Mouse (Mus musculus): ENCODE results near the gene Cct4. TPM values are rescaled to one million over a fixed set of nuclear protein-coding genes. Genes with fewer than 3 reads are reported as not detected.

Cct4 gene
- polyA plus RNA-seq, 1 experiment = 144 TPM

- H3K27me3 ChIP-seq (ENCODE audit: control insufficient read depth, insufficient read depth, insufficient read length) = no peaks in the 10 kb centered on the region
- no peaks in the 10 kb centered on the region for H3K79me2 ChIP-seq (ENCODE audit: control insufficient read depth, insufficient read depth)
- no peak overlapping the region for H3ac ChIP-seq (ENCODE audit: control insufficient read depth, insufficient read length, low read depth)
- H3K79me3 ChIP-seq (ENCODE audit: low read depth) = no peaks in the 10 kb centered on the region
- H3K4me3 ChIP-seq (ENCODE audit: insufficient read depth, poor library complexity, severe bottlenecking) = no peak overlapping the region
- no peak for TF ChIP-seq CTCF (IDR thresholded peaks at IDR 0.05; ENCODE audit: control insufficient read depth, insufficient read depth, insufficient read length)
- no peak for TF ChIP-seq MYOG (IDR thresholded peaks at IDR 0.05; ENCODE audit: control insufficient read depth, extremely low read depth, insufficient read length)
- no peak for TF ChIP-seq CEBPB (IDR thresholded peaks at IDR 0.05; ENCODE audit: low read depth)
- TF ChIP-seq FOSL1 (IDR thresholded peaks at IDR 0.05; ENCODE audit: insufficient read depth, low read length, poor library complexity, severe bottlenecking) = no peak
- no peak for TF ChIP-seq MYOD1 (IDR thresholded peaks at IDR 0.05; ENCODE audit: control insufficient read depth, insufficient read length, low read depth)
- TF ChIP-seq USF1 (IDR thresholded peaks at IDR 0.05; ENCODE audit: low read depth) = no peak
- TF ChIP-seq MAX (IDR thresholded peaks at IDR 0.05) = no peak
- H3K36me3 ChIP-seq (ENCODE audit: control insufficient read depth, insufficient read depth) = no peaks in the 10 kb centered on the region
Measured at GRCm38 (mm10) chr11:23029399-23029798, 39.1 kb downstream of the Cct4 start.

- TF ChIP-seq CTCF (IDR thresholded peaks at IDR 0.05; ENCODE audit: control insufficient read depth, insufficient read depth, insufficient read length) (no peak), MAX (IDR thresholded peaks at IDR 0.05) (no peak), MYOD1 (IDR thresholded peaks at IDR 0.05; ENCODE audit: control insufficient read depth, insufficient read length, low read depth) (no peak)
- no peak overlapping the region for H3ac ChIP-seq (ENCODE audit: control insufficient read depth, insufficient read length, low read depth)
- no peaks in the 10 kb centered on the region for H3K79me2 ChIP-seq (ENCODE audit: control insufficient read depth, insufficient read depth)
- no peaks in the 10 kb centered on the region for H3K36me3 ChIP-seq (ENCODE audit: control insufficient read depth, insufficient read depth)
- peaks cover 14% of the 10 kb centered on the region for H3K27me3 ChIP-seq (ENCODE audit: control insufficient read depth, insufficient read depth, insufficient read length)
- H3K79me3 ChIP-seq (ENCODE audit: low read depth) = no peaks in the 10 kb centered on the region
- no peak overlapping the region for H3K4me3 ChIP-seq (ENCODE audit: insufficient read depth, poor library complexity, severe bottlenecking)
Measured at GRCm38 (mm10) chr11:23047252-23047651, 56.9 kb downstream of the Cct4 start.

- H3K27me3 ChIP-seq (ENCODE audit: control insufficient read depth, insufficient read depth, insufficient read length) = peaks cover 14% of the 10 kb centered on the region
- H3K79me3 ChIP-seq (ENCODE audit: low read depth) = no peaks in the 10 kb centered on the region
- H3K4me3 ChIP-seq (ENCODE audit: insufficient read depth, poor library complexity, severe bottlenecking) = no peak overlapping the region
- H3K79me2 ChIP-seq (ENCODE audit: control insufficient read depth, insufficient read depth) = no peaks in the 10 kb centered on the region
- no peaks in the 10 kb centered on the region for H3K36me3 ChIP-seq (ENCODE audit: control insufficient read depth, insufficient read depth)
- no peak for TF ChIP-seq CTCF (IDR thresholded peaks at IDR 0.05; ENCODE audit: control insufficient read depth, insufficient read depth, insufficient read length)
- TF ChIP-seq MYOD1 (IDR thresholded peaks at IDR 0.05; ENCODE audit: control insufficient read depth, insufficient read length, low read depth) = no peak
- TF ChIP-seq MYOG (IDR thresholded peaks at IDR 0.05; ENCODE audit: control insufficient read depth, extremely low read depth, insufficient read length) = no peak
- TF ChIP-seq USF1 (IDR thresholded peaks at IDR 0.05; ENCODE audit: low read depth) = no peak
- TF ChIP-seq MAX (IDR thresholded peaks at IDR 0.05) = no peak
- no peak for TF ChIP-seq CEBPB (IDR thresholded peaks at IDR 0.05; ENCODE audit: low read depth)
- TF ChIP-seq FOSL1 (IDR thresholded peaks at IDR 0.05; ENCODE audit: insufficient read depth, low read length, poor library complexity, severe bottlenecking) = no peak
- no peak overlapping the region for H3ac ChIP-seq (ENCODE audit: control insufficient read depth, insufficient read length, low read depth)
Measured at GRCm38 (mm10) chr11:23047663-23048582, 57.6 kb downstream of the Cct4 start.

GRCm38 (mm10) chr11:23049642-23050041 is 59.3 kb downstream of the Cct4 start:
- Histone ChIP-seq H3ac (ENCODE audit: control insufficient read depth, insufficient read length, low read depth) (no peak overlapping the region), H3K79me3 (ENCODE audit: low read depth) (no peaks in the 10 kb centered on the region), H3K4me3 (ENCODE audit: insufficient read depth, poor library complexity, severe bottlenecking) (no peak overlapping the region), H3K27me3 (ENCODE audit: control insufficient read depth, insufficient read depth, insufficient read length) (peaks cover 14% of the 10 kb centered on the region), H3K79me2 (ENCODE audit: control insufficient read depth, insufficient read depth) (no peaks in the 10 kb centered on the region), H3K36me3 (ENCODE audit: control insufficient read depth, insufficient read depth) (no peaks in the 10 kb centered on the region)
- TF ChIP-seq MAX (IDR thresholded peaks at IDR 0.05) = no peak
- no peak for TF ChIP-seq MYOD1 (IDR thresholded peaks at IDR 0.05; ENCODE audit: control insufficient read depth, insufficient read length, low read depth)
- TF ChIP-seq CEBPB (IDR thresholded peaks at IDR 0.05; ENCODE audit: low read depth) = no peak
- TF ChIP-seq MYOG (IDR thresholded peaks at IDR 0.05; ENCODE audit: control insufficient read depth, extremely low read depth, insufficient read length) = no peak
- TF ChIP-seq USF1 (IDR thresholded peaks at IDR 0.05; ENCODE audit: low read depth) = no peak
- TF ChIP-seq FOSL1 (IDR thresholded peaks at IDR 0.05; ENCODE audit: insufficient read depth, low read length, poor library complexity, severe bottlenecking) = no peak

- no peaks in the 10 kb centered on the region for H3K79me3 ChIP-seq (ENCODE audit: low read depth)
- H3ac ChIP-seq (ENCODE audit: control insufficient read depth, insufficient read length, low read depth) = no peak overlapping the region
- peaks cover 14% of the 10 kb centered on the region for H3K27me3 ChIP-seq (ENCODE audit: control insufficient read depth, insufficient read depth, insufficient read length)
- TF ChIP-seq FOSL1 (IDR thresholded peaks at IDR 0.05; ENCODE audit: insufficient read depth, low read length, poor library complexity, severe bottlenecking) (no peak), MAX (IDR thresholded peaks at IDR 0.05) (no peak), MYOG (IDR thresholded peaks at IDR 0.05; ENCODE audit: control insufficient read depth, extremely low read depth, insufficient read length) (no peak), CTCF (IDR thresholded peaks at IDR 0.05; ENCODE audit: control insufficient read depth, insufficient read depth, insufficient read length) (no peak), CEBPB (IDR thresholded peaks at IDR 0.05; ENCODE audit: low read depth) (no peak)
- H3K4me3 ChIP-seq (ENCODE audit: insufficient read depth, poor library complexity, severe bottlenecking) = no peak overlapping the region
- H3K36me3 ChIP-seq (ENCODE audit: control insufficient read depth, insufficient read depth) = no peaks in the 10 kb centered on the region
- H3K79me2 ChIP-seq (ENCODE audit: control insufficient read depth, insufficient read depth) = no peaks in the 10 kb centered on the region
Measured at GRCm38 (mm10) chr11:23052353-23052752, 62.0 kb downstream of the Cct4 start.

Other genes starting within 250 kb of the Cct4 start
- gene B3gnt2, start 129.6 kb upstream of the Cct4 start, polyA plus RNA-seq (2012; fragmentation: generic; extraction: Trizol) = 10.8 TPM
- 3.4 TPM for gene Zrsr1, start 18.5 kb upstream of the Cct4 start, polyA plus RNA-seq (2012; fragmentation: generic; extraction: Trizol)
- gene Gm28048, start 8.4 kb upstream of the Cct4 start, polyA plus RNA-seq (2012; fragmentation: generic; extraction: Trizol) = 1.4 TPM
- 126 TPM for gene Commd1, start 8.1 kb upstream of the Cct4 start, polyA plus RNA-seq (2012; fragmentation: generic; extraction: Trizol)
- 0.23 TPM for gene Fam161a, start 17.0 kb downstream of the Cct4 start, polyA plus RNA-seq (2012; fragmentation: generic; extraction: Trizol)

All from C2C12 (cell line).